Mouse (Mus musculus): ENCODE measurements at regions not wholly inside any gene's neighbourhood (a gene's known extent, or its start where the extent isn't known, plus 50 kb on each side); places are given as distances from the start of the nearest gene placed in this dataset.

- no peak overlapping the region for H3K9ac ChIP-seq (ENCODE audit: low read depth, low read length)
- DNase-seq (ENCODE audit: low spot score), result no peak
- 86% methylated on average over 1 of the region's 1 CpGs for WGBS
- no peak for ATAC-seq (replicated peaks; ENCODE audit: low FRiP score, low read depth)
- no peaks in the 10 kb centered on the region for H3K36me3 ChIP-seq (ENCODE audit: insufficient read depth, low read length)
- no peaks in the 10 kb centered on the region for H3K4me1 ChIP-seq (replicated peaks; ENCODE audit: insufficient read depth, low read length)
- no peak overlapping the region for H3K4me2 ChIP-seq (ENCODE audit: low read length)
- H3K27me3 ChIP-seq (ENCODE audit: insufficient read depth, low read length), result no peaks in the 10 kb centered on the region
- no peak overlapping the region for H3K4me3 ChIP-seq (replicated peaks; ENCODE audit: low read depth, low read length)
- no peaks in the 10 kb centered on the region for H3K9me3 ChIP-seq (replicated peaks; ENCODE audit: low read length)
- no peak for TF ChIP-seq CTCF (IDR thresholded peaks at IDR 0.05; ENCODE audit: low read depth)
- no peak overlapping the region for H3K27ac ChIP-seq
Observed at GRCm38 (mm10) chr4:119057826-119058225, 50.7 kb upstream of the Slc2a1 start.
